Mouse (Mus musculus) kidney, embryonic 15.5 days (tissue): Measurements from ENCODE around the gene Gak. TPM values are rescaled to one million over a fixed set of nuclear protein-coding genes. Genes with fewer than 3 reads are reported as not detected.
A peak's percentile ranks its signal among the peaks of the same experiment; 100 is the strongest.
"Not testable (repeated sequence)": the region's sequence is repeated elsewhere in the genome, so short reads cannot be mapped to it uniquely, and the experiment has no call there.

Experiments used
- ATAC-seq: fragments of 200-750 bp; cut with Nextera tagmentation; replicated peaks from 2 replicates; pipeline ENCODE4 v1.8.0; 2017; ENCODE audit warnings: moderate TSS enrichment; ENCODE audit not compliant: low FRiP score
- H3K27ac ChIP-seq: fragments of 300-500 bp; sonication (generic); 2 replicates; pipeline ENCODE4 v1.5.1; 2015; ENCODE audit warnings: mild to moderate bottlenecking, inconsistent platforms
- H3K27me3 ChIP-seq: fragments of 300-500 bp; sonication (generic); 2 replicates; pipeline ENCODE4 v1.6.1; 2015; ENCODE audit warnings: inconsistent platforms
- H3K36me3 ChIP-seq: fragments of 300-500 bp; sonication (generic); 2 replicates; pipeline ENCODE4 v1.6.1; 2015; ENCODE audit warnings: inconsistent platforms
- H3K4me1 ChIP-seq: fragments of 300-500 bp; sonication (generic); 2 replicates; pipeline ENCODE4 v1.6.1; 2015; ENCODE audit warnings: inconsistent platforms
- H3K4me2 ChIP-seq: fragments of 300-500 bp; sonication (generic); 2 replicates; pipeline ENCODE4 v1.6.1; 2015; ENCODE audit warnings: moderate library complexity, mild to moderate bottlenecking, inconsistent platforms
- H3K4me3 ChIP-seq: fragments of 300-500 bp; sonication (generic); replicated peaks from 2 replicates; pipeline ENCODE4 v1.5.1; 2015; ENCODE audit warnings: mild to moderate bottlenecking, inconsistent platforms
- H3K9ac ChIP-seq: fragments of 300-500 bp; sonication (generic); 2 replicates; pipeline ENCODE4 v1.6.1; 2015; ENCODE audit warnings: mild to moderate bottlenecking, inconsistent platforms
- H3K9me3 ChIP-seq: fragments of 300-500 bp; sonication (generic); replicated peaks from 2 replicates; pipeline ENCODE4 v1.6.1; 2016; ENCODE audit warnings: inconsistent platforms
- WGBS: fragments of 180-500 bp; shearing (Covaris S2); methylation state at CpG from one replicate; pipeline ENCODE4 v1.1.7; 2015; ENCODE audit warnings: mixed read lengths; 5-methylcytosine and 5-hydroxymethylcytosine counted together
- polyA plus RNA-seq: library from polyadenylated mRNA; unstranded; fragments of >200 nt; fragmentation: Nextera tagmentation; extraction: Ambion mirVana; gene quantifications from 2 replicates; pipeline ENCODE4 v1.2.1, GENCODE M21; 2015

Gene Gak
- polyA plus RNA-seq, 1 experiment from 2014 or later: 53.2 TPM

DNA sequence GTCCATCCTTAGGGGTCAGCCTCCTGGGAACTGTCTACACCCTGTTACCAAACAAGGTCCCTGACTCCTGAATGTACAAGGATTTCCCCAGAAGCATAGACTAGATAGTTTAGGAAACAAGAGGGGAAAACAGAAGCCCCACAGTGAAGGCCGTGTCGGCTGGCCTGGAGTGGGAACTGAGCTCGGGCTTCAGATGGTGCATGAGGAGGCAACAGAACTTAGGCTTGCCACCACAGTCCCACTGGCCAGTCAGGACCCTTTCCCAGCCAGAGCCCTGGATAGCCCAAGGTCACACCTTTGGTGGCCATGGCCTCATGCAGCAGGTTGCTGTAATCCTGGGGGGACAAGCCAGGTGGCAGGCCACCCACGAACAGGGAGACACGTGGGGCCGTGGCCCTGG is 23.8 kb upstream of the Gak start:
- H3K9me3 ChIP-seq: no peaks in the 10 kb centered on the region
- no peak overlapping the region for H3K4me2 ChIP-seq
- H3K4me3 ChIP-seq: no peak overlapping the region
- H3K27me3 ChIP-seq: no peaks in the 10 kb centered on the region
- ATAC-seq: no peak
- peaks cover 84% of the 10 kb centered on the region for H3K36me3 ChIP-seq
- no peak overlapping the region for H3K9ac ChIP-seq
- H3K4me1 ChIP-seq: no peaks in the 10 kb centered on the region
- WGBS: 91% methylated on average over 6 of the region's 6 CpGs
- no peak overlapping the region for H3K27ac ChIP-seq

DNA sequence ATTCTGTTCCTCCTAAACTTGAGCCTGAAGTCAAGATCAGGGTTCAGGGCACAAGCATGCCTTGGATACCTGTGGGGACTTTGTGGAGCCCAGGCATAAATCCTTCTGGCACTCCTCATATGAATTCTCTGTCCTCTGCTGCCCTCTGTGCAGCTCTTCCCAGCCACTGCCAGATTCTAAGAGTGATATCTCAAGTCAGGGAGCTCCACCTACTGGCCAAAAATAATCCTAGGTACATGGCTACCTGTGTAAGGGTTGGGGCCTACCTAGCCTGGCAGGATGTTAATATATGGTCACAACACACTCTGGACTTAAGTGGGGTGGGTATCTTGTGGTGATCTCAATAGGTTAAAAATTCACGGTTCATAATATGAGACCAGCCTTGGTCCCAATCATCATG is 22.3 kb upstream of the Gak start:
- no peak overlapping the region for H3K4me2 ChIP-seq
- H3K9me3 ChIP-seq: no peaks in the 10 kb centered on the region
- 57% methylated on average over 1 of the region's 1 CpGs for WGBS
- H3K27me3 ChIP-seq: no peaks in the 10 kb centered on the region
- H3K36me3 ChIP-seq: peaks cover 89% of the 10 kb centered on the region
- H3K27ac ChIP-seq: no peak overlapping the region
- no peak overlapping the region for H3K4me3 ChIP-seq
- ATAC-seq: peak; percentile 75; the same call in 1 of the 2 replicates
- H3K9ac ChIP-seq: no peak overlapping the region
- H3K4me1 ChIP-seq: no peaks in the 10 kb centered on the region

DNA sequence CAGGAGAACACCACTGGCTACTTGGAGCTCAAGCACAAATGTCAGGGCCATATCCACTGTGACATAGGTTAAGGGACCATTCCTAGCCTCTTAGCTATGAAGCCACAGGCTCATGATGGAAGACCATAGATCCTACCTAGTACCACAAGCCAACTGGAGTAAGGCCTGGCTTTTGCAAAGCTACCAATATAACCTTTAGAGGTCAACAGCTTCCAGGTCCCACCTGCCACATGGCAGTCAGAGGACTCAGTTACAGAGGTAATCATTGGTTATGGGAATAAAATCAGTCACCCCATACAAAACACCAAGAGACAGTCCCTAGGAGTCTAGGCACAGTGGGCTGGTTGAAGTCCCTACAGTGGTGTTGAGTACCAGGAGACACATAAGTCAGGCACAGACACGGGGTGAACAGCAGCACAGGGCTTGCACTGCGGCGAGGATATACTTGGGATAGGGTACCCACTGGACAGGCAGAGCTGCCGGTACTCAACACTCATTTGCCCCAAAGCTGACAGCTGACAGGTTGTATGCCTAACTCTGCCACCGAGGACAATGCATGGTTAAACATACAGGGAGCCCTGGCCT is 21.7 kb upstream of the Gak start:
- 82% methylated on average over 5 of the region's 5 CpGs for WGBS
- peaks cover 89% of the 10 kb centered on the region for H3K36me3 ChIP-seq
- no peaks in the 10 kb centered on the region for H3K27me3 ChIP-seq
- no peaks in the 10 kb centered on the region for H3K9me3 ChIP-seq
- H3K4me1 ChIP-seq: no peaks in the 10 kb centered on the region
- H3K4me2 ChIP-seq: no peak overlapping the region
- no peak overlapping the region for H3K27ac ChIP-seq
- ATAC-seq: 0 out of 2 replicates have a peak, but pooled peaks have one; percentile 10
- no peak overlapping the region for H3K9ac ChIP-seq
- no peak overlapping the region for H3K4me3 ChIP-seq

DNA sequence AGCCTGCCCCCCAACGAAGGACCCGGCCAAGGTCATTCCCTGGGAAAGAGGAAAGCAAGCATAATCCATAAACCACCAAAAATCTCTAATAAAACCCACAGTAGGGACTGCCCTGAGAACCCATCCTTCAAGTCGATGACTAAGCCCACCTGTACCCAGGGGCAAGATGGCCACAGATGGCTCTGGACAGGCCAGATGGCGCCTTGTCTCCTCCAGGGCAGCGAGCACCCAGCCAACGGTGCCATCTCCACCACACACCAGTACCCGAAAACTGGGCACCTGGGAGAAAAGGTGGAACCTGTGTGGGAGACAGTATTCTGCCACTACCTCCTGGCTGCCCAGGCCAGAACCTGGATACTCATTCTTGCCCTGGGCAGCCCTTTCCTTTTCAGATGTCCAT is 20.8 kb upstream of the Gak start:
- ATAC-seq: no peak
- no peaks in the 10 kb centered on the region for H3K9me3 ChIP-seq
- 89% methylated on average over 7 of the region's 7 CpGs for WGBS
- no peak overlapping the region for H3K27ac ChIP-seq
- no peak overlapping the region for H3K4me3 ChIP-seq
- H3K4me2 ChIP-seq: no peak overlapping the region
- no peak overlapping the region for H3K9ac ChIP-seq
- no peaks in the 10 kb centered on the region for H3K4me1 ChIP-seq
- no peaks in the 10 kb centered on the region for H3K27me3 ChIP-seq
- peaks cover 89% of the 10 kb centered on the region for H3K36me3 ChIP-seq

DNA sequence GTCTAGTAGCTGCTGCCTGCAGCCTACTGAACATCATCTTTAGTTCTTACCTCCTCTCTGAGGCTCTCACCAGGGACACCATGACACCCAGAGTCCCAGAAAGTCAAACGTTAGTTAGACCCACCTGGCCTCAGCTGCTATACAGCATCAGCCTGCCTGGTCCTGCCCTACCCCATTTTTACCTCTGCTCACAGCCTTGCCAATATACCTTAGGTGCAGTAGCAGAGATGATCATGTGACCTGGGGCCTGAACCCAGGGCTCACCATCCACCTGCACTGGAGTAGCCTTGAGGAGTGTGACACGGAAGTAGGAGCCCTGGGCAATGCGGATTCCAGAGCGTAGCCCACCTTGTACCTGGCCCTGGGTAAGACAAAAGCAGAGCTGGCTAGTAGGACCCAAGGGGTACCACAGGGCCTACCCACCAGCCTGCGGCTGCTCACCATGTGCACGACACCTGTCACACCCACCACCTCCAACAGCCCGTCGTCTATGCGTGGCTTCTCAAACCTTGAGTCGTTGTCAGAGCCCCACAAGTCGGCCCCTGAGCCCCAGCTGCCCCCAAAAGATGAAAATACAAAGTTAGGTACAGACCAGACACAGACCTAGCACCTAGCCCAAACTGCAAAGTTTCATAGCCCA is 19.5 kb upstream of the Gak start:
- Histone ChIP-seq H3K27ac (no peak overlapping the region), H3K4me1 (no peaks in the 10 kb centered on the region), H3K9ac (no peak overlapping the region), H3K9me3 (no peaks in the 10 kb centered on the region), H3K27me3 (no peaks in the 10 kb centered on the region), H3K4me2 (no peak overlapping the region), H3K36me3 (peaks cover 88% of the 10 kb centered on the region), H3K4me3 (no peak overlapping the region)
- WGBS: 96% methylated on average over 11 of the region's 11 CpGs
- no peak for ATAC-seq

DNA sequence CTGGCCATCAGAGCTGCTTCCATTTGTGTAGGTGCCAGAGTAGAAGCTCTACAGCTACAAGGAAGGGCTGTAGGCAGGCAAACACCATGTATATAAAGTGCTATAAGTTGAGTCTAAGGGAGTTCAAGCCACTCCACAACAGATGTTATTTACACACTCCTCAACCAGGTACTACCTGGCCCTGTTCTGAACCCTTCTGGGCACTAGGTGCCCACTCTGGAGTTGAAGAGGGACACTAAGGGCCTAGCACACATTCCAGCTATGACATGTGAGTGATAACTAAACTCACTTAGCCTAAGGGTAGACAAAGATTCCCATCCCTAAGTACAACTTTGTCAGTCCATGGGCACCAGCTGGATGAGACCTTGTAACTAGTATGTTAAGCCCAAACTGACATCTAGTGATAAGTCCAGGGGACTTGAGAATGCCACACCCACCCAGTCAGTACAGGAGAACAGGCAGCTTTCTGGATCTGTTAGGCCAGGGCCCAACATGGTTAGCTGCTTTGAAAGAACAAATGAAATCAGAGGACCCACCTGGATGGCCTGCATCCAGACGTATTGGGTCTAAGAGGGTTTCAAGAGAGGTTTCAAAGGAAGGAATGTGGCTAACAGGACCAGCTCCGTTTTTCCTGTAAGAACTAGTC is 18.4 kb upstream of the Gak start:
- H3K4me1 ChIP-seq: no peaks in the 10 kb centered on the region
- ATAC-seq: no peak
- no peak overlapping the region for H3K27ac ChIP-seq
- WGBS: 90% methylated on average over 2 of the region's 2 CpGs
- H3K9ac ChIP-seq: no peak overlapping the region
- H3K27me3 ChIP-seq: no peaks in the 10 kb centered on the region
- no peak overlapping the region for H3K4me3 ChIP-seq
- H3K4me2 ChIP-seq: no peak overlapping the region
- H3K9me3 ChIP-seq: no peaks in the 10 kb centered on the region
- peaks cover 88% of the 10 kb centered on the region for H3K36me3 ChIP-seq

DNA sequence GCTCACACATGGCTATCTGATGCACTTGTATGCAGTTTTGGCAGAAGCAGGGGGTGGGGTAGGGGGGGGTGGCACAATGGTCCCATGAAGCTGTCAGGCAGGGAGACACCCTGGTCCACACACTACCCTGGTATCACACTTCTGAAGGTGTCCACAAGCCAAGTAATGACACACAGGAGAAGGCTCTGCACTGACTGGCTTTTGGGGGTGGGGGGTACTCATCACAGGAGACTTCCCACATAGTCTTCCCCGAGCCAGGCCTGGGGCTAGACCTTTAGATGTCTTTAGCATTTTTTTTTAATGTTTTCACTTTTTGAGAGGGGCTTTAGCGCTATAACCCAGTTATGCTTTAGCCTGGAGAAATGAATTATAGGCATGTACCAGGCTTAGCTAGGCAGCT is 17.8 kb upstream of the Gak start:
- Histone ChIP-seq H3K4me1 (no peaks in the 10 kb centered on the region), H3K9me3 (no peaks in the 10 kb centered on the region), H3K36me3 (peaks cover 88% of the 10 kb centered on the region), H3K4me2 (no peak overlapping the region), H3K9ac (no peak overlapping the region), H3K27ac (no peak overlapping the region), H3K4me3 (no peak overlapping the region), H3K27me3 (no peaks in the 10 kb centered on the region)
- 85% methylated on average over 2 of the region's 2 CpGs for WGBS
- no peak for ATAC-seq

DNA sequence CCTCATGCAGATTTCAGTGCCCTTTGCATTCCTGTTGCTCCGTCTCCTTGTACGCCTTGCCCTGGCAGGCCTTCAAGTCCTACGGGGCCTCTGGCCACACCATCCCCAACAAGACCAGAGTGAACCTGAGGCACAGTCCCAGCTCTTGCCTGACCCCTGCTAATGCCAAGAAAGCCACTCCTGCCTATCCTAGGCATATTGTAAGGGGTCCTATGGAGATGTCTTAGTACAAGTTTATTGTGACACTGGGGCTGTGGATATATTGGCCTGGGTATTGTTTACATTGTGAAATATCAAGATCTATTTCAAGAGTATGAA is 16.7 kb upstream of the Gak start:
- H3K36me3 ChIP-seq: peaks cover 92% of the 10 kb centered on the region
- no peaks in the 10 kb centered on the region for H3K4me1 ChIP-seq
- no peak for ATAC-seq
- H3K4me3 ChIP-seq: no peak overlapping the region
- no peaks in the 10 kb centered on the region for H3K27me3 ChIP-seq
- H3K9ac ChIP-seq: no peak overlapping the region
- no peak overlapping the region for H3K4me2 ChIP-seq
- no peak overlapping the region for H3K27ac ChIP-seq
- no peaks in the 10 kb centered on the region for H3K9me3 ChIP-seq
- WGBS: 91% methylated on average over 3 of the region's 3 CpGs

DNA sequence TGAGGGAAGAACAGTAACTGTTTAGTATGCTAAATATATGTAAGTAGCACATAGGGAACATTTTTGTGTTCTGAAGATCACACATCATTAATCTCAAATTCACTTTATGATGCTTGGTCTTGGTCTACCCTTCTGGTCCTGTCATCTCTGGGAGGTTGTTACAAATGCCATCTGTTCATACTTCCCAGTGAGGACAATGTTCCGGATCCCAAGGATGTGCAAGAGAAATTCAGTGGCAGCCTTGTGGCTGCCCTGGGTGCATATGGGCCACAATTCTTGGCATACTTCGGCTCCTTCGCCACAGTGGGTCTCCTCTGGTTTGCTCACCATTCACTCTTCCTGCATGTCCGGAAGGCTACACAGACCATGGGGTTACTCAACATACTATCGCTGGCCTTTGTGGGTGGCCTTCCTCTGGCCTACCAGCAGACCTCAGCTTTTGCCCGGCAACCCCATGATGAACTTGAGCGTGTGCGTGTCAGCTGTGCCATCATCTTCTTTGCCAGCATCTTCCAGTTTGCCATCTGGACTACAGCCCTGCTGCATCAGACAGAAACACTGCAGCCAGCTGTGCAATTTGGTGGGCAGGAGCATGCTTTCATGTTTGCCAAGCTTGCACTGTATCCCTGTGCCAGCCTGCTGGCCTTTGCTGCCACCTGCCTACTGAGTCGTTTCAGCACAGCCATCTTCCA is 16.2 kb upstream of the Gak start:
- Histone ChIP-seq H3K4me3 (no peak overlapping the region), H3K9me3 (no peaks in the 10 kb centered on the region), H3K27ac (no peak overlapping the region), H3K4me2 (no peak overlapping the region), H3K4me1 (no peaks in the 10 kb centered on the region), H3K36me3 (peaks cover 92% of the 10 kb centered on the region), H3K9ac (no peak overlapping the region), H3K27me3 (no peaks in the 10 kb centered on the region)
- 93% methylated on average over 9 of the region's 9 CpGs for WGBS
- ATAC-seq: no peak

DNA sequence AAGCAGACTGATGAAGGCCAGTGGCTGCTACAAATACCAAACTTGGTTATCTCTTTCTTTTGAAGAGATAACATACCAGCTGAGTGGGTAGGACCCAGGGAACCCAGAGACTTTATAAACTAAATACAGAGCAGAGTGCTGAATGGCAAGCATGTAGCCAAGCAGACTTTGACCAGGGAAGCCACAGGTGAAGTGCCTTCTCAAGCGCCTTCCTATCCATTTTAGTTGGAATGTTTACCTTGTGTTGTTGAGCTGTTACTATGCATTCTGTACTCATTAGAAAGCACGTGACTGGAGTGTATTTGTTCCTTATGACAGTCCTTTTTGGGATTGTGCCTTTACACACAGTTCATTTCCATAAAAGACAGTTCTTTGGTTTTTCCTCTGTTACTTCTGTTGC is 14.1 kb upstream of the Gak start:
- Histone ChIP-seq H3K36me3 (peaks cover 71% of the 10 kb centered on the region), H3K4me3 (no peak overlapping the region), H3K9me3 (no peaks in the 10 kb centered on the region), H3K4me2 (no peak overlapping the region), H3K9ac (no peak overlapping the region), H3K27ac (no peak overlapping the region), H3K27me3 (no peaks in the 10 kb centered on the region), H3K4me1 (no peaks in the 10 kb centered on the region)
- WGBS: 89% methylated on average over 2 of the region's 2 CpGs
- no peak for ATAC-seq

DNA sequence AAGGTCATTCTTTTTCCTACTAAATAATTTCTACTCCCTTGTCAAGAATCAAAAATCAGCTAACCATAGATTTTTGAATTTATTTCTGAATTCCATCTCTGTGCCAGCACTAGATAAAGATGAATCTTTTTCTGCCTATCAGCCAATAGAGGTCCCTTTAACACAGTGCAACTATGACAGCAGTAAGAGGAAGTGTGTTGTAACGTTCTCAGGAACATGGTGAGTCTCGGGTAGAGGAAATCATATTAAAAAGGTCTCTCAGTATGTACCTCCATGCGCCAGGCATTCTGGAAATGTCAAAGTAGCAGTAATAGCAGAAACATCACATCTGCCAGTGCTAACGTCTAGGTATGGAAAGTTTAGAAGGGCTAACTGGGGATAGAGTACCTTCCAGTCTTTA is 6.6 kb upstream of the Gak start:
- Histone ChIP-seq H3K27ac (no peak overlapping the region), H3K4me2 (no peak overlapping the region), H3K27me3 (no peaks in the 10 kb centered on the region), H3K36me3 (no peaks in the 10 kb centered on the region; the same call in none of the 2 replicates), H3K4me3 (no peak overlapping the region), H3K9me3 (no peaks in the 10 kb centered on the region), H3K9ac (no peak overlapping the region), H3K4me1 (no peaks in the 10 kb centered on the region)
- ATAC-seq: no peak
- 72% methylated on average over 4 of the region's 4 CpGs for WGBS

DNA sequence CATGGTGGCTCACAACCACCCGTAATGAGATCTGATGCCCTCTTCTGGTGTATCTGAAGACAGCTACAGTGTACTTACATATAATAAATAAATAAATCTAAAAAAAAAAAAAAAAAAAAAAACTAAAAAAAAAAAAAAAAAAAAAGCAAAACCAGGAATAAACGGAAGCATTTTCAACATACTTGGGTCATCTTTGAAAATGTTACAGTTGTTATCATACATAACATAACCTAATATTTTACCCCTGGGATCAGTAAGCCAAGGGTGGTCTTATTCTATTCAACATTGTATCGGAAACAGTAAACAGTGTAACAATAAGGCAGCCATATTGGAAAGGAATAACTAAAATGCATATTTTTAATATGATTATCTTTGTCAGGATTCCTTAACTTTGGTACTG is 4.5 kb upstream of the Gak start:
- 89% methylated on average over 2 of the region's 3 CpGs for whole genome bisulfite sequencing
- not testable (repeated sequence) for H3K9ac ChIP-seq, H3K9me3 ChIP-seq, H3K4me3 ChIP-seq, H3K27me3 ChIP-seq, H3K4me2 ChIP-seq, H3K36me3 ChIP-seq, ATAC-seq, H3K27ac ChIP-seq, H3K4me1 ChIP-seq
